Mouse (Mus musculus): ENCODE measurements around the gene Gja3. TPM values are rescaled to one million over a fixed set of nuclear protein-coding genes. Genes with fewer than 3 reads are reported as not detected.

The Gja3 gene
- total and polyA plus RNA-seq, 3 experiments = not detected

DNA sequence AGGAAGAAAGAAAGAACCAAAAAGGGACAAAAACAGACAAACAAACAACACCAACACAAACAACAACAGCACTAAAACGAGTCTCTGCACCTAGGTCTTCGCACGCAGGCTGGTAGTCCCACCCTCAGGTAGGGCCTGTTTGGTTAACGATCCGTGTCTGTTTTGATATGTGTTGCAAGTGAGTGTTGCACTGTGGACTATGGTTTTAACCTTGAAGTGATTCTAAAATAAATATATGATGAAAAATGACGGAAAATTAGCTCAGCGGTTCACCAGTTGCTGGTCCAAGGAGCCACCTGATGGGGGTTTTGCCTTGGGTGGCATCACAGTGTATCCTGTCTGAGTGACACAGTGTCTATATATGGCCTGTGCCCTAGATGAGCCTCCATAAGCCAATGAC lies 43.7 kb upstream of the Gja3 start:
- Histone ChIP-seq H3K4me2 (ENCODE audit: insufficient read depth, low read depth, poor library complexity, severe bottlenecking) (no peak overlapping the region), H3K27me3 (replicated peaks) (no peaks in the 10 kb centered on the region), H3K9ac (ENCODE audit: insufficient read depth, low read depth) (no peak overlapping the region), H3K79me2 (replicated peaks; ENCODE audit: control insufficient read depth, extremely low read depth, insufficient read depth, poor library complexity, severe bottlenecking) (no peaks in the 10 kb centered on the region), H3K4me3 (replicated peaks in 1 of 3; ENCODE audit: low read depth in 2 of 3, low read length in 2 of 3, poor library complexity in 1 of 3) (no peak overlapping the region), H3K27ac (ENCODE audit: insufficient read depth, low read depth) (no peak overlapping the region), H3K9me3 (replicated peaks; ENCODE audit: low read length) (peaks cover 4% of the 10 kb centered on the region), H3K4me1 (ENCODE audit: control insufficient read depth in 1 of 2, insufficient read depth in 2 of 2) (no peaks in the 10 kb centered on the region), H3K36me3 (replicated peaks in 1 of 2; ENCODE audit: control insufficient read depth in 1 of 2, insufficient read depth in 1 of 2, low read length in 1 of 2) (no peaks in the 10 kb centered on the region)
- in situ Hi-C loops (cut with MboI; ENCODE audit: low pct_ligation_motif_present, low pct_unique_long_range_greater_than_20kb, low sequenced_read_pairs) (no loop called here), dilution Hi-C loops (cut with MboI; ENCODE audit: extremely low pct_ligation_motif_present, extremely low pct_unique_long_range_greater_than_20kb, low sequenced_read_pairs) (no loop called here)
- DNase-seq (ENCODE audit: extremely low read depth) = no peak
- TF ChIP-seq TCF12 (IDR thresholded peaks at IDR 0.05; ENCODE audit: low read depth, low read length) (no peak), TBP (conservative IDR thresholded peaks at IDR 0.05; ENCODE audit: low read depth, low read length) (no peak), USF1 (IDR thresholded peaks at IDR 0.05; ENCODE audit: low read depth, low read length) (no peak), SIN3A (IDR thresholded peaks at IDR 0.05; ENCODE audit: low read length) (no peak), CTCF (conservative IDR thresholded peaks at IDR 0.05 in 1 of 2, IDR thresholded peaks at IDR 0.05 in 1 of 2; ENCODE audit: low read depth in 2 of 2, low read length in 2 of 2) (no peak), KAT2A (IDR thresholded peaks at IDR 0.05; ENCODE audit: insufficient replicate concordance, low read length) (no peak)

DNA sequence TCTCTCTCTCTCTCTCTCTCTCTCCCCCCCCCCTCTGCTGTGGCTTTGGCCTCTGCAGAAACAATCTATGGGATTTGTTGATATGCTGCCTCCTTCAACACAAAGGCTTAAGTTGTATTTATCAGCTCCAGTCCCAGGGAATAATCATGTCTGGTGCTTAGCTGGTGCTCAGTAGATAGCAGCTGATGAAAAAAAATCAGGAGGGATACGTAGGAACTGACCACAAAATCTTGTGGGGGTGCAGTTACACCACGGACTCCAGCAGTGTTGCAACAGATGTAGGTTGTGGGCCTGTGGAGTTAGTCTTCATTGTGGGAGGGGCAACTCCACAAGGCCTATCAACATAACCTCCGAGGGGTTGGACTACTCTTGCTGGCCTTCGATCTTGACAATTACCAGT lies 38.0 kb upstream of the Gja3 start:
- Histone ChIP-seq H3K36me3 (replicated peaks in 1 of 2; ENCODE audit: control insufficient read depth in 1 of 2, insufficient read depth in 1 of 2, low read length in 1 of 2) (no peaks in the 10 kb centered on the region), H3K4me3 (replicated peaks in 1 of 3; ENCODE audit: low read depth in 2 of 3, low read length in 2 of 3, poor library complexity in 1 of 3) (no peak overlapping the region), H3K27ac (ENCODE audit: insufficient read depth, low read depth) (no peak overlapping the region), H3K9ac (ENCODE audit: insufficient read depth, low read depth) (no peak overlapping the region), H3K27me3 (replicated peaks) (no peaks in the 10 kb centered on the region), H3K4me1 (ENCODE audit: control insufficient read depth in 1 of 2, insufficient read depth in 2 of 2) (no peaks in the 10 kb centered on the region), H3K9me3 (replicated peaks; ENCODE audit: low read length) (no peaks in the 10 kb centered on the region), H3K4me2 (ENCODE audit: insufficient read depth, low read depth, poor library complexity, severe bottlenecking) (no peak overlapping the region), H3K79me2 (replicated peaks; ENCODE audit: control insufficient read depth, extremely low read depth, insufficient read depth, poor library complexity, severe bottlenecking) (no peaks in the 10 kb centered on the region)
- no peak for DNase-seq (ENCODE audit: extremely low read depth)
- in situ Hi-C loops (cut with MboI; ENCODE audit: low pct_ligation_motif_present, low pct_unique_long_range_greater_than_20kb, low sequenced_read_pairs) = no loop called here
- dilution Hi-C loops (cut with MboI; ENCODE audit: extremely low pct_ligation_motif_present, extremely low pct_unique_long_range_greater_than_20kb, low sequenced_read_pairs) = no loop called here
- TF ChIP-seq TCF12 (IDR thresholded peaks at IDR 0.05; ENCODE audit: low read depth, low read length) (no peak), UBTF (IDR thresholded peaks at IDR 0.05; ENCODE audit: low read depth, low read length) (no peak), MAZ (IDR thresholded peaks at IDR 0.05; ENCODE audit: low read depth, low read length) (no peak), RCOR1 (conservative IDR thresholded peaks at IDR 0.05; ENCODE audit: low read depth, low read length) (no peak), KAT2A (IDR thresholded peaks at IDR 0.05; ENCODE audit: insufficient replicate concordance, low read length) (no peak), JUND (conservative IDR thresholded peaks at IDR 0.05; ENCODE audit: low read depth, low read length) (no peak), CHD1 (IDR thresholded peaks at IDR 0.05; ENCODE audit: low read depth, low read length) (no peak), E2F4 (IDR thresholded peaks at IDR 0.05; ENCODE audit: insufficient replicate concordance, low read depth, low read length) (no peak), GABPA (IDR thresholded peaks at IDR 0.05; ENCODE audit: insufficient replicate concordance, low read depth, low read length) (no peak), SIN3A (IDR thresholded peaks at IDR 0.05; ENCODE audit: low read length) (no peak), EP300 (IDR thresholded peaks at IDR 0.05; ENCODE audit: low read length) (no peak), ELF1 (IDR thresholded peaks at IDR 0.05; ENCODE audit: low read depth, low read length) (no peak), USF2 (conservative IDR thresholded peaks at IDR 0.05; ENCODE audit: low read depth, low read length) (no peak), NRF1 (IDR thresholded peaks at IDR 0.05; ENCODE audit: low read depth, low read length) (no peak), MEF2A (IDR thresholded peaks at IDR 0.05; ENCODE audit: borderline replicate concordance, low read depth, low read length) (no peak), USF1 (IDR thresholded peaks at IDR 0.05; ENCODE audit: low read depth, low read length) (no peak), MAX (IDR thresholded peaks at IDR 0.05; ENCODE audit: low read length) (no peak), TBP (conservative IDR thresholded peaks at IDR 0.05; ENCODE audit: low read depth, low read length) (no peak), MYC (IDR thresholded peaks at IDR 0.05; ENCODE audit: low read depth, low read length) (no peak)
